Mouse (Mus musculus): Measurements from ENCODE around the gene Sema3g. TPM values are rescaled to one million over a fixed set of nuclear protein-coding genes. Genes with fewer than 3 reads are reported as not detected.

The Sema3g gene
- total RNA-seq, 2 experiments from 2014 or later, result 7.0 to 8.3 TPM

GRCm38 (mm10) chr14:31214684-31215083 lies 3.0 kb upstream of the Sema3g start:
- intact Hi-C loops (cut with DNase I), result loop anchor here (1.0 kb wide), 1 partner anchor 20 kb away; no protein-coding TSS in a partner anchor
- Histone ChIP-seq H3K4me3 (no peak overlapping the region), H3K27ac (no peak overlapping the region)
- no peak for DNase-seq
- TF ChIP-seq CTCF (IDR thresholded peaks at IDR 0.05), result no peak

- peak overlapping the region; percentile 23; the same call in 1 of the 2 replicates for H3K4me3 ChIP-seq
- H3K27ac ChIP-seq, result peak overlapping the region; percentile 28; the same call in 1 of the 2 replicates
- DNase-seq, result peak; percentile 63
- TF ChIP-seq CTCF (IDR thresholded peaks at IDR 0.05), result peak; percentile 87
- intact Hi-C loops (cut with DNase I), result loop anchor here (1.0 kb wide), 1 partner anchor 19 kb away; no protein-coding TSS in a partner anchor
These were observed 2.3 kb upstream of the Sema3g start for GRCm38 (mm10) chr14:31215157-31216002.

GRCm38 (mm10) chr14:31216846-31217245 lies 814 bp upstream of the Sema3g start, which contains the start of gene Nisch:
Gene Nisch, minus strand, starts transcription at chr14:31216946.
- no peak for DNase-seq
- intact Hi-C loops (cut with DNase I), result no loop called here
- Histone ChIP-seq H3K27ac (peak within 1 kb of the TSS; percentile 74), H3K4me3 (peak within 1 kb of the TSS; percentile 65)
- no peak for TF ChIP-seq CTCF (IDR thresholded peaks at IDR 0.05)

- no peak for TF ChIP-seq CTCF (IDR thresholded peaks at IDR 0.05)
- intact Hi-C loops (cut with DNase I), result no loop called here
- peak overlapping the region; percentile 56 for H3K27ac ChIP-seq
- no peak overlapping the region for H3K4me3 ChIP-seq
- no peak for DNase-seq
These were observed 9.3 kb downstream of the Sema3g start for GRCm38 (mm10) chr14:31226978-31227377.

GRCm38 (mm10) chr14:31228234-31228633 lies 10.6 kb downstream of the Sema3g start:
- DNase-seq, result no peak
- H3K27ac ChIP-seq, result peak overlapping the region; percentile 81
- intact Hi-C loops (cut with DNase I), result no loop called here

GRCm38 (mm10) chr14:31230442-31230841 lies 12.8 kb downstream of the Sema3g start:
- Histone ChIP-seq H3K27ac (peak overlapping the region; percentile 81), H3K4me3 (no peak overlapping the region)
- no peak for TF ChIP-seq CTCF (IDR thresholded peaks at IDR 0.05)
- intact Hi-C loops (cut with DNase I), result no loop called here
- no peak for DNase-seq

More at GRCm38 (mm10) chr14:31228234-31228633, 10.6 kb downstream of the Sema3g start:
- TF ChIP-seq CTCF (IDR thresholded peaks at IDR 0.05), result no peak
- peak overlapping the region; percentile 34; the same call in 1 of the 2 replicates for H3K4me3 ChIP-seq

- TF ChIP-seq CTCF (IDR thresholded peaks at IDR 0.05), result no peak
- peak overlapping the region; percentile 29 for H3K4me3 ChIP-seq
- no peak for DNase-seq
- intact Hi-C loops (cut with DNase I), result no loop called here
- H3K27ac ChIP-seq, result peak overlapping the region; percentile 81
These were observed 14.9 kb downstream of the Sema3g start for GRCm38 (mm10) chr14:31232404-31233069.

- no peak for DNase-seq
- Histone ChIP-seq H3K27ac (peak overlapping the region; percentile 81), H3K4me3 (peak overlapping the region; percentile 53)
- intact Hi-C loops (cut with DNase I), result no loop called here
- no peak for TF ChIP-seq CTCF (IDR thresholded peaks at IDR 0.05)
These were observed 15.7 kb downstream of the Sema3g start for GRCm38 (mm10) chr14:31233070-31233995.

- Histone ChIP-seq H3K27ac (peak overlapping the region; percentile 81), H3K4me3 (peak overlapping the region; percentile 53)
- intact Hi-C loops (cut with DNase I), result loop anchor here (1.0 kb wide), 1 partner anchor 19 kb away; no protein-coding TSS in a partner anchor
- DNase-seq, result peak; percentile 78
- TF ChIP-seq CTCF (IDR thresholded peaks at IDR 0.05), result peak; percentile 83
These were observed 16.4 kb downstream of the Sema3g start for GRCm38 (mm10) chr14:31233996-31234591.

GRCm38 (mm10) chr14:31237101-31237882 lies 19.6 kb downstream of the Sema3g start:
- TF ChIP-seq CTCF (IDR thresholded peaks at IDR 0.05), result no peak
- intact Hi-C loops (cut with DNase I), result no loop called here
- Histone ChIP-seq H3K27ac (peak overlapping the region; percentile 66), H3K4me3 (no peak overlapping the region)
- DNase-seq, result peak; percentile 76

- H3K4me3 ChIP-seq, result no peak overlapping the region
- DNase-seq, result peak; percentile 15
- intact Hi-C loops (cut with DNase I), result no loop called here
- no peak for TF ChIP-seq CTCF (IDR thresholded peaks at IDR 0.05)
- H3K27ac ChIP-seq, result peak overlapping the region; percentile 8; the same call in 1 of the 2 replicates
These were observed 22.9 kb downstream of the Sema3g start for GRCm38 (mm10) chr14:31240528-31240927.
